ENCODE assay signal across 27 mouse cellular contexts in genomic region chr6:128622733-128623132, GRCm38 (mm10). TPM values are rescaled to one million over a fixed set of nuclear protein-coding genes. Genes with fewer than 3 reads are reported as not detected.
"Had no signal": no experiment of that assay in that cellular context is flagged by ENCODE, and none has a peak within 500 bp of the region (broad histone marks: within the 10 kb centered on the region; RNA-seq: fewer than 3 reads in every experiment).

No protein-coding gene starts in this region.

- DNase-seq: kidney, adult 18-20 months; kidney, postnatal 10 days; kidney, postnatal 36 days; layer of hippocampus, postnatal 36 days; left cerebral cortex, postnatal 4 days; liver, postnatal 0 days; lung, embryonic 14.5 days; right cerebral cortex, adult 18-20 months; thymus, adult 18-20 months; thymus, postnatal 36 days had no signal

- H3K9me3 ChIP-seq: limb, embryonic 12.5 days; limb, embryonic 15.5 days; megakaryocyte, embryonic 14.5 days; midbrain, embryonic 10.5 days; midbrain, embryonic 13.5 days; neural tube, embryonic 13.5 days had no signal

- H3K36me3 ChIP-seq: limb, embryonic 12.5 days; limb, embryonic 15.5 days; midbrain, embryonic 10.5 days; midbrain, embryonic 13.5 days; neural tube, embryonic 13.5 days had no signal

- H3K9ac ChIP-seq: limb, embryonic 12.5 days; limb, embryonic 15.5 days; liver, embryonic 14.5 days; liver, postnatal 0 days; lung, embryonic 14.5 days; midbrain, embryonic 13.5 days; neural tube, embryonic 13.5 days had no signal

- H3K4me3 ChIP-seq: left cerebral cortex, adult 2 months; limb, embryonic 12.5 days; limb, embryonic 15.5 days; megakaryocyte, embryonic 14.5 days; midbrain, embryonic 10.5 days; midbrain, embryonic 13.5 days; myocyte; neural tube, embryonic 13.5 days had no signal

- H3K27ac ChIP-seq: left cerebral cortex, adult 2 months; limb, embryonic 12.5 days; limb, embryonic 15.5 days; liver, embryonic 14.5 days; midbrain, embryonic 10.5 days; midbrain, embryonic 13.5 days; neural tube, embryonic 13.5 days had no signal

- ATAC-seq: intestine, embryonic 16.5 days; liver, postnatal 0 days; lung, postnatal 0 days; midbrain, embryonic 13.5 days; midbrain, embryonic 16.5 days had no signal

- H3K4me2 ChIP-seq: limb, embryonic 12.5 days; limb, embryonic 15.5 days; liver, embryonic 11.5 days; lung, embryonic 14.5 days; midbrain, embryonic 13.5 days; neural tube, embryonic 13.5 days had no signal

- H3K27me3 ChIP-seq: limb, embryonic 12.5 days; limb, embryonic 15.5 days; megakaryocyte, embryonic 14.5 days; midbrain, embryonic 13.5 days; neural tube, embryonic 13.5 days had no signal

- H3K4me1 ChIP-seq: limb, embryonic 12.5 days; limb, embryonic 15.5 days; megakaryocyte, embryonic 14.5 days; midbrain, embryonic 10.5 days; midbrain, embryonic 13.5 days; neural tube, embryonic 13.5 days had no signal

RNA-seq across cellular contexts. Expression of gene Klrb1a, which starts 0.6 kb away (rescaled TPM):
- polyA plus RNA-seq: intestine, embryonic 16.5 days; kidney, embryonic 14.5 days; limb, embryonic 12.5 days; limb, embryonic 15.5 days; lung, embryonic 14.5 days; lung, postnatal 0 days; midbrain, embryonic 10.5 days; midbrain, embryonic 13.5 days; midbrain, embryonic 16.5 days; neural tube, embryonic 13.5 days; stomach, embryonic 16.5 days had no signal

RNA-seq across cellular contexts. Expression of gene Clec2h, which starts 39.5 kb away (rescaled TPM):
- polyA plus RNA-seq: kidney, embryonic 14.5 days; limb, embryonic 12.5 days; limb, embryonic 15.5 days; liver, embryonic 11.5 days; lung, embryonic 14.5 days; lung, postnatal 0 days; midbrain, embryonic 10.5 days; midbrain, embryonic 13.5 days; midbrain, embryonic 16.5 days; myocyte; neural tube, embryonic 13.5 days; spleen, adult 2 months; urinary bladder, adult 2 months had no signal

RNA-seq across cellular contexts. Expression of gene A2ml1, which starts 41.3 kb away (rescaled TPM):
- polyA plus RNA-seq: limb, embryonic 12.5 days; midbrain, embryonic 10.5 days; myocyte; spleen, adult 2 months; urinary bladder, adult 2 months had no signal
